Mouse (Mus musculus): ENCODE data around the gene Dtx3.

- TF ChIP-seq POLR2A (IDR thresholded peaks at IDR 0.05; ENCODE audit: borderline replicate concordance, insufficient read depth, low read length): no peak
- no peak for TF ChIP-seq CTCF (IDR thresholded peaks at IDR 0.05; ENCODE audit: borderline replicate concordance, insufficient read depth, low read depth, low read length)
These were observed 7.6 kb upstream of the Dtx3 start for GRCm38 (mm10) chr10:127203106-127203505.
